Mouse (Mus musculus): ENCODE data around the gene Sp100. TPM values are rescaled to one million over a fixed set of nuclear protein-coding genes. Genes with fewer than 3 reads are reported as not detected.
"Not testable (repeated sequence)": the region's sequence is repeated elsewhere in the genome, so short reads cannot be mapped to it uniquely, and the experiment has no call there.

The Sp100 gene
- 17.4 and 19.2 TPM in 2 replicates for polyA plus RNA-seq (2015; fragmentation: Nextera tagmentation; extraction: Ambion mirVana)

DNA sequence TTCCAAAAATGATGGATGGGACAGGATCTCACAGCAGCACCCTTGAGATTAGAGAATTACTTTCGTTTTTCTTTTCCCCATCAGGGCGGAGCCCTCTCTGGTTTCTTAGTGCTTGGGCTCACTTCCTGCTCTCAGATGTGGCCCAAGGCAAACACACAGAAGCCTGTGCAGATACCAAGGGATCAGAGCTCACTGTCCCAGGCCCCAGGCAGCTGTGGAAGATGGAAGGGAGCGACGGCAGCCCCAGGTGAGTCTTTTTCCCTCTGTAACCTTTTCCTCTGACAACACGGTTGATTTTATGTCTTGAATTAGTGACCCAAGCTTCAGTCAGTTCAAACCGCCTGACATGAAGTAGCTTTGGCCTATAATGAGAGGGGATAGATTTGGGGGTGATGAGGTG is at the start of gene Sp100:
Sp100 (plus strand) TSS at position 108 of the 400 bp plus-strand sequence.
- not testable (repeated sequence) for DNase-seq (ENCODE audit: low spot score); H3K9me3 ChIP-seq (replicated peaks; ENCODE audit: low read length)

GRCm38 (mm10) chr1:85600078-85600477 is 49.7 kb upstream of the Sp100 start, which contains the start of gene Sp140:
TSS of gene Sp140 (plus strand) at chr1:85600378.
- H3K4me1 ChIP-seq (replicated peaks; ENCODE audit: insufficient read depth, low read length); H3K9me3 ChIP-seq (replicated peaks; ENCODE audit: low read length); DNase-seq (ENCODE audit: low spot score); H3K27me3 ChIP-seq (ENCODE audit: insufficient read depth, low read length); H3K4me2 ChIP-seq (ENCODE audit: low read length); H3K27ac ChIP-seq; H3K4me3 ChIP-seq (replicated peaks; ENCODE audit: low read depth, low read length); ATAC-seq (replicated peaks; ENCODE audit: low FRiP score, low read depth); H3K9ac ChIP-seq (ENCODE audit: low read depth, low read length); H3K36me3 ChIP-seq (ENCODE audit: insufficient read depth, low read length): not testable (repeated sequence)
- WGBS: no CpG with 5 or more reads among the region's 5 CpGs

More for the DNA sequence above, at the start of gene Sp100:
- not testable (repeated sequence) for H3K36me3 ChIP-seq (ENCODE audit: insufficient read depth, low read length); H3K9ac ChIP-seq (ENCODE audit: low read depth, low read length); H3K4me1 ChIP-seq (replicated peaks; ENCODE audit: insufficient read depth, low read length); ATAC-seq (replicated peaks; ENCODE audit: low FRiP score, low read depth); H3K27me3 ChIP-seq (ENCODE audit: insufficient read depth, low read length)
- 38% methylated on average over 6 of the region's 6 CpGs for WGBS
- H3K27ac ChIP-seq: 0 out of 2 replicates have a peak within 1 kb of the TSS, but pooled peaks have one; percentile 25
- peak within 1 kb of the TSS; percentile 18; the same call in 1 of the 2 replicates for H3K4me3 ChIP-seq (replicated peaks; ENCODE audit: low read depth, low read length)
- peak within 1 kb of the TSS; percentile 34 for H3K4me2 ChIP-seq (ENCODE audit: low read length)

DNA sequence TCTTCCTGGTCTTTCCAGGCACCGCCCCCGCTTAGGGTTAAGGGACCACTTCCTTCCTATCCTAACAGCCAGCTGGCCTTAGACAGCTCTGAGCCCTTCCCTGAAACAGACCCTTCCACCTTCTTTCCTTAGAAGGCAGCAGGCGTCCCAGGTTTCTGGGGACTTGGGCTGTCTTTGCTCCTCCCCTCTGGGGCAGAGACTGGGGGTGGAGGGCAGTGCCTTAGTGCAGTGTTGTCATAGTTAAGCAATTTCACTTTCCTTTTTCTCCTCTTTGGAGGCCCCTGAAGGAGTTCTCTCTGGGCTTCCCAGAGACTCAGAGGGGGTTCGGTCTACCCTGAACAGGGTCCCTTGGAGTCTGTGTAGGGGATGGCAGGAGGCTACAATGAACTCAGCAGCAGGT is 49.0 kb upstream of the Sp100 start:
- not testable (repeated sequence) for H3K36me3 ChIP-seq (ENCODE audit: insufficient read depth, low read length); H3K9ac ChIP-seq (ENCODE audit: low read depth, low read length); H3K4me2 ChIP-seq (ENCODE audit: low read length); H3K4me3 ChIP-seq (replicated peaks; ENCODE audit: low read depth, low read length); H3K27me3 ChIP-seq (ENCODE audit: insufficient read depth, low read length); H3K4me1 ChIP-seq (replicated peaks; ENCODE audit: insufficient read depth, low read length); ATAC-seq (replicated peaks; ENCODE audit: low FRiP score, low read depth); DNase-seq (ENCODE audit: low spot score); H3K9me3 ChIP-seq (replicated peaks; ENCODE audit: low read length); H3K27ac ChIP-seq
- WGBS: 59% methylated on average over 4 of the region's 4 CpGs

DNA sequence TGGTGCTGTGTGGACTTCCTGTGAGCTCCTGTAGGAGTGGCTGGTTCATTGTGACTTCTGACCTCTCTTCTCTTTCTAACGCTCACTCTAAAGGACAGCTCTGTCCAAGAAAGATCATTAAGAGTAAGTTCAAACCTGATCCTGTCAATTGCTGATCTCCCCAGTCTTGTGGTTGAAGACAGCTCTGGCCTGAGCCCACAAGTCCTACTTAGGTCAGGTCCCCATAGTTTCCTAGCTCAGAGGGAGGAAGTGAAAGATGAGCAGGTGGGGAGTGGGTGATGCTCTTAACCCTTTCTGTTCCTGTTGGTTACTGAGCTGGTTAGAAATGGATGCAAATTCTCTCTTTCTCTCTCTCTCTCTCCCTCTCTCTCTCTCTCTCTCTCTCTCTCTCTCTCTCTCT is 45.4 kb upstream of the Sp100 start:
- H3K9ac ChIP-seq (ENCODE audit: low read depth, low read length); H3K27ac ChIP-seq; DNase-seq (ENCODE audit: low spot score); H3K27me3 ChIP-seq (ENCODE audit: insufficient read depth, low read length); ATAC-seq (replicated peaks; ENCODE audit: low FRiP score, low read depth); H3K9me3 ChIP-seq (replicated peaks; ENCODE audit: low read length); H3K4me3 ChIP-seq (replicated peaks; ENCODE audit: low read depth, low read length); H3K36me3 ChIP-seq (ENCODE audit: insufficient read depth, low read length); H3K4me2 ChIP-seq (ENCODE audit: low read length); H3K4me1 ChIP-seq (replicated peaks; ENCODE audit: insufficient read depth, low read length): not testable (repeated sequence)
- WGBS: no CpG with 5 or more reads among the region's 1 CpGs

GRCm38 (mm10) chr1:85608361-85608760 is 41.4 kb upstream of the Sp100 start:
- not testable (repeated sequence) for H3K4me1 ChIP-seq (replicated peaks; ENCODE audit: insufficient read depth, low read length); H3K27ac ChIP-seq; H3K4me3 ChIP-seq (replicated peaks; ENCODE audit: low read depth, low read length); H3K9ac ChIP-seq (ENCODE audit: low read depth, low read length); H3K9me3 ChIP-seq (replicated peaks; ENCODE audit: low read length); H3K27me3 ChIP-seq (ENCODE audit: insufficient read depth, low read length); H3K4me2 ChIP-seq (ENCODE audit: low read length); DNase-seq (ENCODE audit: low spot score); ATAC-seq (replicated peaks; ENCODE audit: low FRiP score, low read depth); H3K36me3 ChIP-seq (ENCODE audit: insufficient read depth, low read length)
- WGBS: 83% methylated on average over 3 of the region's 4 CpGs

- not testable (repeated sequence) for H3K36me3 ChIP-seq (ENCODE audit: insufficient read depth, low read length); H3K4me3 ChIP-seq (replicated peaks; ENCODE audit: low read depth, low read length); H3K9ac ChIP-seq (ENCODE audit: low read depth, low read length); H3K27me3 ChIP-seq (ENCODE audit: insufficient read depth, low read length); DNase-seq (ENCODE audit: low spot score); H3K4me2 ChIP-seq (ENCODE audit: low read length); H3K9me3 ChIP-seq (replicated peaks; ENCODE audit: low read length); ATAC-seq (replicated peaks; ENCODE audit: low FRiP score, low read depth); H3K4me1 ChIP-seq (replicated peaks; ENCODE audit: insufficient read depth, low read length); H3K27ac ChIP-seq
- WGBS: no CpG with 5 or more reads among the region's 4 CpGs
Observed at GRCm38 (mm10) chr1:85610581-85610980, 39.2 kb upstream of the Sp100 start.

DNA sequence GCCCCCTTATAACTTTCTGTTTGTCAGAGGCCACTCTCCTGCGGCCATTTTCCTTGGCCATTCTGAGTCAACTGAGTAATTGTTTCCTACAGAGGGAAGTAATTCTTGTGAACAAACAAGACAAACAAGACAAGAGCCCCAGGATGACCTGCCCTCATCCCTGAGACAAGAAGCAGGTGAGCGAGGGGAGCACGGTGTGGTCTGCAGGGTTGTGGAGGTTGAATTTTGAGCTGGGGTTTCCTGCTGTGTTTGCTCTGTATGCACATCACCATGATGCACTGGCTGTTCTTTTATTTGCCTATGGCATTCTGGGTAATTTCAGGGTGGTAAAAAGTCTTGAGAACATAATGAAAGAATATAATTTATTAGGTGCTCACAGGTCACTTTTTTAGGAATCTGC is 34.7 kb upstream of the Sp100 start:
- not testable (repeated sequence) for H3K36me3 ChIP-seq (ENCODE audit: insufficient read depth, low read length); H3K9me3 ChIP-seq (replicated peaks; ENCODE audit: low read length); H3K9ac ChIP-seq (ENCODE audit: low read depth, low read length); H3K4me2 ChIP-seq (ENCODE audit: low read length); H3K27me3 ChIP-seq (ENCODE audit: insufficient read depth, low read length); H3K4me3 ChIP-seq (replicated peaks; ENCODE audit: low read depth, low read length); H3K4me1 ChIP-seq (replicated peaks; ENCODE audit: insufficient read depth, low read length); H3K27ac ChIP-seq; ATAC-seq (replicated peaks; ENCODE audit: low FRiP score, low read depth); DNase-seq (ENCODE audit: low spot score)
- WGBS: 90% methylated on average over 3 of the region's 3 CpGs

GRCm38 (mm10) chr1:85615819-85616218 is 34.0 kb upstream of the Sp100 start:
- H3K9ac ChIP-seq (ENCODE audit: low read depth, low read length); H3K4me2 ChIP-seq (ENCODE audit: low read length); H3K27me3 ChIP-seq (ENCODE audit: insufficient read depth, low read length); H3K4me3 ChIP-seq (replicated peaks; ENCODE audit: low read depth, low read length); H3K9me3 ChIP-seq (replicated peaks; ENCODE audit: low read length); DNase-seq (ENCODE audit: low spot score); ATAC-seq (replicated peaks; ENCODE audit: low FRiP score, low read depth); H3K4me1 ChIP-seq (replicated peaks; ENCODE audit: insufficient read depth, low read length); H3K36me3 ChIP-seq (ENCODE audit: insufficient read depth, low read length); H3K27ac ChIP-seq: not testable (repeated sequence)
- WGBS: 60% methylated on average over 3 of the region's 3 CpGs

DNA sequence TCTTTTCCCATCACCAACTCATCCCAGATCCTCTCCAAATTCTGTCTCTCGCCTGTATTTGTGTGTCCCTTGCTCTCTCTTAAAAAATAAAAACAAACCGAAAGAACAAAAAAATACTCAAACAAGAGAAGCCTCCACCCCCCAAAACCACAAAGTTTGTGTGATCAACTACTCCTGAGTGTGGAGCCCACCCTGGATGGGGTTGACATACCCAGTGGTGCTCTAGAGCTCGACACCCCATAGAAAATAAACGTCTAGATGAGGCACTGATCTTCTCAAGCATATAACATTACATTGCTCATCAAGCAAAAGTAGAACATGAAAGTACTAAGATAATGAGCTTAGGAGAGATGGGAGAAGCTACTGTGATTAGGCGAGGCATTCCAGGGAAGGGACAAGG is 32.6 kb upstream of the Sp100 start:
- not testable (repeated sequence) for ATAC-seq (replicated peaks; ENCODE audit: low FRiP score, low read depth); H3K9me3 ChIP-seq (replicated peaks; ENCODE audit: low read length); H3K9ac ChIP-seq (ENCODE audit: low read depth, low read length); H3K4me1 ChIP-seq (replicated peaks; ENCODE audit: insufficient read depth, low read length); DNase-seq (ENCODE audit: low spot score); H3K4me2 ChIP-seq (ENCODE audit: low read length); H3K36me3 ChIP-seq (ENCODE audit: insufficient read depth, low read length); H3K27ac ChIP-seq; H3K4me3 ChIP-seq (replicated peaks; ENCODE audit: low read depth, low read length); H3K27me3 ChIP-seq (ENCODE audit: insufficient read depth, low read length)
- WGBS: 62% methylated on average over 4 of the region's 5 CpGs

GRCm38 (mm10) chr1:85618689-85619088 is 31.1 kb upstream of the Sp100 start:
- 64% methylated on average over 1 of the region's 1 CpGs for WGBS
- H3K9me3 ChIP-seq (replicated peaks; ENCODE audit: low read length); H3K4me2 ChIP-seq (ENCODE audit: low read length); ATAC-seq (replicated peaks; ENCODE audit: low FRiP score, low read depth); H3K27me3 ChIP-seq (ENCODE audit: insufficient read depth, low read length); DNase-seq (ENCODE audit: low spot score); H3K4me1 ChIP-seq (replicated peaks; ENCODE audit: insufficient read depth, low read length); H3K4me3 ChIP-seq (replicated peaks; ENCODE audit: low read depth, low read length); H3K36me3 ChIP-seq (ENCODE audit: insufficient read depth, low read length); H3K9ac ChIP-seq (ENCODE audit: low read depth, low read length); H3K27ac ChIP-seq: not testable (repeated sequence)
